Mouse (Mus musculus): Measurements from ENCODE around the gene Ntng2.

The Ntng2 gene

GRCm38 (mm10) chr2:29237623-29238022 lies 15.2 kb downstream of the Ntng2 start:
- peak; percentile 18 for DNase-seq (ENCODE audit: extremely low read depth, low read depth)

GRCm38 (mm10) chr2:29235811-29236210 lies 17.0 kb downstream of the Ntng2 start:
- DNase-seq (ENCODE audit: extremely low read depth, low read depth), result no peak

GRCm38 (mm10) chr2:29235026-29235425 lies 17.8 kb downstream of the Ntng2 start:
- DNase-seq (ENCODE audit: extremely low read depth, low read depth), result no peak

GRCm38 (mm10) chr2:29234002-29234401 lies 18.8 kb downstream of the Ntng2 start:
- DNase-seq (ENCODE audit: extremely low read depth, low read depth), result no peak

GRCm38 (mm10) chr2:29230191-29230835 lies 22.5 kb downstream of the Ntng2 start:
- DNase-seq (ENCODE audit: extremely low read depth, low read depth), result no peak

- DNase-seq (ENCODE audit: extremely low read depth, low read depth), result no peak
Measured at GRCm38 (mm10) chr2:29226671-29227070, 26.1 kb downstream of the Ntng2 start.

GRCm38 (mm10) chr2:29223591-29224262 lies 29.1 kb downstream of the Ntng2 start:
- no peak for DNase-seq (ENCODE audit: extremely low read depth, low read depth)

- no peak for DNase-seq (ENCODE audit: extremely low read depth, low read depth)
Measured at GRCm38 (mm10) chr2:29222302-29222701, 30.5 kb downstream of the Ntng2 start.

GRCm38 (mm10) chr2:29218831-29219230 lies 34.0 kb downstream of the Ntng2 start:
- no peak for DNase-seq (ENCODE audit: extremely low read depth, low read depth)

GRCm38 (mm10) chr2:29217897-29218296 lies 34.9 kb downstream of the Ntng2 start:
- DNase-seq (ENCODE audit: extremely low read depth, low read depth), result no peak

GRCm38 (mm10) chr2:29217042-29217441 lies 35.8 kb downstream of the Ntng2 start:
- no peak for DNase-seq (ENCODE audit: extremely low read depth, low read depth)

GRCm38 (mm10) chr2:29216286-29217012 lies 36.4 kb downstream of the Ntng2 start:
- no peak for DNase-seq (ENCODE audit: extremely low read depth, low read depth)

- DNase-seq (ENCODE audit: extremely low read depth, low read depth), result no peak
Measured at GRCm38 (mm10) chr2:29206156-29206555, 46.6 kb downstream of the Ntng2 start.

- no peak for DNase-seq (ENCODE audit: extremely low read depth, low read depth)
Measured at GRCm38 (mm10) chr2:29201223-29201955, 51.4 kb downstream of the Ntng2 start.

- DNase-seq (ENCODE audit: extremely low read depth, low read depth), result peak; percentile 25
Measured at GRCm38 (mm10) chr2:29199909-29200308, 52.9 kb downstream of the Ntng2 start.

GRCm38 (mm10) chr2:29198446-29198845 lies 54.4 kb downstream of the Ntng2 start:
- no peak for DNase-seq (ENCODE audit: extremely low read depth, low read depth)

GRCm38 (mm10) chr2:29196844-29197243 lies 56.0 kb downstream of the Ntng2 start:
- DNase-seq (ENCODE audit: extremely low read depth, low read depth), result no peak

GRCm38 (mm10) chr2:29194547-29195463 lies 58.0 kb downstream of the Ntng2 start:
- DNase-seq (ENCODE audit: extremely low read depth, low read depth), result no peak

- peak; percentile 4 for DNase-seq (ENCODE audit: extremely low read depth, low read depth)
Measured at GRCm38 (mm10) chr2:29193819-29194546, 58.8 kb downstream of the Ntng2 start.

Data from MEL-GATA-1-ER (cell line).